Mouse (Mus musculus): Measurements from ENCODE around the gene Abca15. TPM values are rescaled to one million over a fixed set of nuclear protein-coding genes. Genes with fewer than 3 reads are reported as not detected.

Abca15 gene
- total RNA-seq (2023; ENCODE audit: inconsistent age): not detected in 4 replicates

GRCm38 (mm10) chr7:120328087-120328793, at the start of gene Abca15:
TSS of gene Abca15 (plus strand) at chr7:120328670.

GRCm38 (mm10) chr7:120409447-120409846, 81.0 kb downstream of the Abca15 start, which contains the start of gene Abca16:
TSS of gene Abca16 (plus strand) at chr7:120409647.

Other genes starting within 250 kb of the Abca15 start
- gene Dnah3, start 233.4 kb upstream of the Abca15 start, total RNA-seq (2023; ENCODE audit: inconsistent age): not detected in 4 replicates
- gene Tmem159, start 226.3 kb upstream of the Abca15 start, total RNA-seq (2023; ENCODE audit: inconsistent age): 0.81 to 1.5 TPM (median 1.4 TPM) in 4 replicates
- gene Zp2, start 183.4 kb upstream of the Abca15 start, total RNA-seq (2023; ENCODE audit: inconsistent age): not detected in 4 replicates
- gene Anks4b, start 154.8 kb upstream of the Abca15 start, total RNA-seq (2023; ENCODE audit: inconsistent age): not detected in 4 replicates
- gene Crym, start 126.6 kb upstream of the Abca15 start, total RNA-seq (2023; ENCODE audit: inconsistent age): not detected in 4 replicates
- not detected in 4 replicates for gene Abca14, start 124.7 kb upstream of the Abca15 start, total RNA-seq (2023; ENCODE audit: inconsistent age)
- not detected in 4 replicates for gene Abca16, start 81.0 kb downstream of the Abca15 start, total RNA-seq (2023; ENCODE audit: inconsistent age)

Measured in B cell, adult (primary cell).